Mouse (Mus musculus): ENCODE measurements around the gene Acss3. TPM values are rescaled to one million over a fixed set of nuclear protein-coding genes. Genes with fewer than 3 reads are reported as not detected.
A peak's percentile ranks its signal among the peaks of the same experiment; 100 is the strongest.

The Acss3 gene
- polyA plus RNA-seq (2015; fragmentation: Nextera tagmentation; extraction: Ambion mirVana): 0.80 and 0.84 TPM in 2 replicates

DNA sequence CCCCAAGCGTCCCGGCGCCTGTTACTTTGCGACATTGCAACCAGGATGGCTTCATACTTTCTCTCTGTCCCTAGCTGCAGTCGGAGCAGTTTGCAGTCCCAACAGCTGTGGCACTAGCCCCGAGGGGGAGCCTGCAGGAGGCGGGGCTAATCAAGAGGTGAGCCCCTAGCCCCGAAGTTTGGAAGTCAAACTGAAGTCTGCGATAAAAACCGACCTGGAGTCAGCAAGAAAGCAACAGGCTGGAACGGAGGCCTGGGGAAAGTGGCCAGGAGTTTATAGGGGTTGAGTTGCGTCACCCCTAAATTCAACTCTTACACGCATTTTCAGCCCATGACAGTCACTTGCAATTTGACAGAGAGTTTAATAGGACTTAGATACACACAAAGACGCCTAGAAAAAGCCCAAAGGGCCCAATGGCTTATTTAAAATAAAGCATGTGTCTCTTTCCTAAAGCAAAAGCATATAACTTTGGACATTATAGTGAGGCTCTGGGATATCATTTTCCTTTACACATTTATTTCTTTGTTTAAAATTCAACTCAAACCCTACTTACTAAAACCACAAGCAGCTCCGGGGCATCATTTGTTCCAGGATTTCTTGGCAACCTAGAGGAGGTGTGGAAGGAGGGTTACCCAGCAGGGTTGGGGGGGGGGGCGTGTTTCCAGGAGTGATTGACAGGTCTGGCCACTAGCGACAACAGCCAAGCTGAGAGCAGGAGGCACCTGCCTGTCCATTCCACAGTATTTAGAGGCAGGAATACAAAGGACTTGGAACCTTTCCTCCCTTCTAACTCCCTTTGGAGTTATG is at the start of gene Acss3:
Gene Acss3, minus strand, starts transcription at position 140 of the 807 bp plus-strand sequence.
- peak; percentile 91 for ATAC-seq (ENCODE audit: low read depth)

DNA sequence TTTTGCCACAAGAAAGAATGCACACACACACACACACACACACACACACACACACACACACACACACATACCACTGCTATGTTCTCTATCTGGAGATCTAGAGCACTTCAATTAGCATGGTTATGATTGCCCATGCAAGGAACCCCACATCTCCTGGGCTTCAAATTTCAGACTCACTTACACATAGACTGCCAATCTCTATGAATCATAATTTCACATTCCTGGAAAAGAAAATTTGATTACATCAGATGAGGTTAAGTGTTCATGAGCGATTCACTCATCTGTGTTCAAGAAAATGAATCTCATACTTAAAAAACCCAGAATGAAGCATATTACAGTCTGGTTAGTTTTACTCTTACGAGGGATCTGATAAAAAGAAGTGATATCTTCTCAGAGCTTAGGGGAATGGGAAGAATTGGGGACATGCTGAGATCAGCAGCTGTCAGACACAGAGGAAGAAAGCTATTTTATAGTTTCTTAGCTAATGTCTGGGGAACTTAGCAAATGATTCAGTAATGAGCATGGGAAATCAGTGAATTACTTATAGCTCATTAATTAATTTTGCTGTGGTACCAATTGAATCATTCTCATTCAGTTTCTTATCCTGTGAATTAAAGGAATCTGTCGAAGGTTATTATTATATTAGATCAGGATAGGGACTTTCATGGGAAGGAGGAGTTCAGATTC is 48.7 kb upstream of the Acss3 start:
- no peak overlapping the region for H3K9ac ChIP-seq
- no peak for ATAC-seq (ENCODE audit: low read depth)
- no peak overlapping the region for H3K4me2 ChIP-seq
- no peaks in the 10 kb centered on the region for H3K27me3 ChIP-seq
- no peaks in the 10 kb centered on the region for H3K36me3 ChIP-seq
- H3K4me1 ChIP-seq (replicated peaks): 0 out of 2 replicates have a peak, but pooled peaks cover 3% of the 10 kb centered on the region
- WGBS: 70% methylated on average over 3 of the region's 3 CpGs
- H3K9me3 ChIP-seq: no peaks in the 10 kb centered on the region
- H3K4me3 ChIP-seq: no peak overlapping the region
- no peak overlapping the region for H3K27ac ChIP-seq (replicated peaks)

More for the DNA sequence above, at the start of gene Acss3:
- no peaks in the 10 kb centered on the region for H3K27me3 ChIP-seq
- H3K9ac ChIP-seq: peak within 1 kb of the TSS; percentile 64
- no peak within 1 kb of the TSS for H3K27ac ChIP-seq (replicated peaks)
- WGBS: 2% methylated on average over 17 of the region's 17 CpGs
- H3K4me3 ChIP-seq: peak within 1 kb of the TSS; percentile 39
- H3K36me3 ChIP-seq: no peaks in the 10 kb centered on the region
- no peaks in the 10 kb centered on the region for H3K9me3 ChIP-seq
- peaks cover 14% of the 10 kb centered on the region for H3K4me1 ChIP-seq (replicated peaks)
- peak within 1 kb of the TSS; percentile 55 for H3K4me2 ChIP-seq

DNA sequence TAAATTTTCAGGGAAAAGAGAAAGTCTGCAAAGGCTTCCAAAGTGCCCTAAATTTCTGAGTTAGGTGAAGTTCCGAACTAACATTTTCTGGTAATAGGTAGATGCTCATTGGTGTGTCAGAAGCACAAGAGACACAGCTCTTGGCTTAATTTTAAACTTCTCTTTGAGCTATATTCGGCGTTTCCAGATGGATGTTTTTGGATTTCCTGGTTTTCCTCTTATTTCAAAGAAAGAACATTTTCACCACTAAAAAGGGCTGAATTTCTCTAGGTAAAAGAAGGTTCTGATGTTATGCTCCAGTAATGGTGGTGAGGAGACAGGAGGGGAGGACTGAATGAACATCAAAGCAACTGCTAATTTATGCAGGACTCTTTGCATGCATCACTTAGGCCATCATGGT is 43.0 kb upstream of the Acss3 start:
- no peak overlapping the region for H3K4me2 ChIP-seq
- H3K27me3 ChIP-seq: no peaks in the 10 kb centered on the region
- H3K9me3 ChIP-seq: no peaks in the 10 kb centered on the region
- H3K36me3 ChIP-seq: no peaks in the 10 kb centered on the region
- WGBS: 93% methylated on average over 3 of the region's 3 CpGs
- no peak overlapping the region for H3K9ac ChIP-seq
- no peak overlapping the region for H3K4me3 ChIP-seq
- H3K27ac ChIP-seq (replicated peaks): no peak overlapping the region
- H3K4me1 ChIP-seq (replicated peaks): peaks cover 3% of the 10 kb centered on the region; the same call in 1 of the 2 replicates
- no peak for ATAC-seq (ENCODE audit: low read depth)

DNA sequence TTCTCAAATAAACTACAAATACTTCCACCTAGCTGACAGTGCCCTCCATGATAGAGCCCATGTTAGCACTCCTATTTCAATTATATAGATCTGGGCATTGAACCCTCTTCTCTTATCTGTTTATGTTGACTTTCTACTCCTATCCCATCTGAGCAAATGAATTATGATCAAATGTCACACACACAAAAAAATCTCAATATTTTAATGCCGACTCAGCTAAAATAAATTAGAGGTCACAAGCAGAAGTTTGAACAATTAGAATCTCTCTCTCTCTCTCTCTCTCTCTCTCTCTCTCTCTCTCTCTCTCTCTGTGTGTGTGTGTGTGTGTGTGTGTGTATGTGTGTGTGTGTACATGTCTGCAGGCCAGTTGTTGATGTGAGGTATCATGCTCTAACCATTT is 25.3 kb upstream of the Acss3 start:
- Histone ChIP-seq H3K4me2 (no peak overlapping the region), H3K27me3 (no peaks in the 10 kb centered on the region), H3K9me3 (no peaks in the 10 kb centered on the region), H3K4me1 (replicated peaks) (no peaks in the 10 kb centered on the region), H3K9ac (no peak overlapping the region), H3K4me3 (no peak overlapping the region), H3K36me3 (no peaks in the 10 kb centered on the region), H3K27ac (replicated peaks) (no peak overlapping the region)
- no peak for ATAC-seq (ENCODE audit: low read depth)
- WGBS: 88% methylated on average over 1 of the region's 1 CpGs

DNA sequence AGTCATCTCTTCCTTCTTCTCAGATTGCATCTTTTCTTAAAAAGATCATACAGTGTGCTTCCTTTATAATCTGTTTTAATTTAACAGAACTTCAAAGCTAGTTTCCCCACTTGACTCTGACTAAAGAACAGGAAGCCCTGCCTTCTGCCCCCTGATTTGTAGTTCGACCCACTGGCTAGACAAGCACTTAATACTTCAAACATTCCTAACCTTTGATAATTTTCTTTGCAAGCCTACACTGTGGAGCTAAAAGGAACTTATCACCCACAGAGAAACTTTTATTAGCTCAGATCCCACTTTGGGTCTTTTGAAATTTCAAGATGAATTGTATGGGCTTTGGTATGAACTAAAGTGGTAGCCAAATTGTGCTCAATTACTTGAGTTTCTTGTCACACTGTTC is 20.5 kb upstream of the Acss3 start:
- Histone ChIP-seq H3K27ac (replicated peaks) (no peak overlapping the region), H3K4me2 (no peak overlapping the region), H3K4me3 (no peak overlapping the region), H3K27me3 (no peaks in the 10 kb centered on the region), H3K36me3 (no peaks in the 10 kb centered on the region), H3K9ac (no peak overlapping the region), H3K4me1 (replicated peaks) (no peaks in the 10 kb centered on the region), H3K9me3 (no peaks in the 10 kb centered on the region)
- 69% methylated on average over 1 of the region's 1 CpGs for WGBS
- no peak for ATAC-seq (ENCODE audit: low read depth)

DNA sequence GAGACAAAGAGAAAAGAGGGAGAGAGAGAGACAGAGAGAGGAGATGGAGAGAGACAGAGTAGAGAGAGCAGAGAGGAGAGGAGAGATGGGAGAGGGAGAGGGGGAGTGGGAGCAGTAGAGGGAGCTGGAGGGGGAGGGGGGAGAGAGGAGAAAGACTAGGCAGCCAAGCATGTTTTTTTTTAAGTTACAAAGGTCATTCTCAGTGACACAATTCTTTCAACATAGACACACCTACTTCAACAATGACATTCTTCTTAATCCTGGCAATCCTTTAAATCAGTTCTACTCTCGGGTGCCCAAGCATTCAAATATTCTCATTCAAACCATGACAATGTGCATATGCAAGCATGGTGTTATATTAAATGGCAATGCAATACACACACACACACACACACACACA is 19.4 kb upstream of the Acss3 start:
- Histone ChIP-seq H3K4me1 (replicated peaks) (no peaks in the 10 kb centered on the region), H3K9ac (no peak overlapping the region), H3K4me2 (no peak overlapping the region), H3K9me3 (no peaks in the 10 kb centered on the region), H3K27me3 (no peaks in the 10 kb centered on the region), H3K36me3 (no peaks in the 10 kb centered on the region), H3K27ac (replicated peaks) (no peak overlapping the region), H3K4me3 (no peak overlapping the region)
- 76% methylated on average over 1 of the region's 1 CpGs for WGBS
- no peak for ATAC-seq (ENCODE audit: low read depth)

DNA sequence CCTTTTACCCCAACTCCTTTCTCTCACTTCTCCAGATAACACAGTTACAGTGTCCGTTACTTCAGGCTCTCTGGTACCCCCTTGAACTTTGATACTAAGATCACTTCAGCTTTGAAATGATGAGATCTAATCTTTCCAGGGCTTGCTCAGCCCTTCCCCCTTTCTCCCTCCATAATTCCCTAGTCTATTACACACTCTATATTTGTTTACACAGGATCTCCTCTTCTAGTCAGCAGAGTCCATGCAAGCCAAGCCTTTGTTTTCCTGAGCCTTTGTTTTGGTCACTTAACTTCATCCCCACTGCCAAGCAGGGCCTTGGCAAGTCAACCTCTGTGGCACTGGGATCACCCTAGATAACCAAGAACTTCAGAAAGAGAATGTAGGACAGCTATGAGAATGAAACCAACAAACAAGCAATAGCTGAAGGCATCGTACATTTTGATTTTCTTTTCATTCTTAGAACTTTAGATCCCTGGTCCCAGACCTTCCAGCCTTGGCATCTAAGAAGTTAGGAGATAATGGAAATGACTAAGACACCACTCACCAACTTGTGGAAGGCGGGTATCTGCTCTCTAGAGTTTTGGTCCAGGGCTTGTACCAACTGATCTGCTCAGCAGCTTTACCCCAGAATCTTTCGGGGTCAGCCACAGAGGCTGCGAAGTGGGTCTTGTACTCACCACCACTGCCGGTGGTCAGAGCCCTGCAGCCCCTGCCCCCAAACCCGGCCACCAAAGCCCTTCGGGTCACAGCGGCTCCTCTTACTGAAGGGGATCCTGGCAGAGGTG is 532 bp downstream of the Acss3 start:
- no peaks in the 10 kb centered on the region for H3K36me3 ChIP-seq
- H3K9me3 ChIP-seq: no peaks in the 10 kb centered on the region
- peak overlapping the region; percentile 39 for H3K4me3 ChIP-seq
- peak overlapping the region; percentile 55 for H3K4me2 ChIP-seq
- ATAC-seq (ENCODE audit: low read depth): peak; percentile 8; the same call in 1 of the 2 replicates
- no peak overlapping the region for H3K27ac ChIP-seq (replicated peaks)
- H3K4me1 ChIP-seq (replicated peaks): peaks cover 14% of the 10 kb centered on the region
- 14% methylated on average over 9 of the region's 9 CpGs for WGBS
- peak overlapping the region; percentile 64 for H3K9ac ChIP-seq
- H3K27me3 ChIP-seq: no peaks in the 10 kb centered on the region

DNA sequence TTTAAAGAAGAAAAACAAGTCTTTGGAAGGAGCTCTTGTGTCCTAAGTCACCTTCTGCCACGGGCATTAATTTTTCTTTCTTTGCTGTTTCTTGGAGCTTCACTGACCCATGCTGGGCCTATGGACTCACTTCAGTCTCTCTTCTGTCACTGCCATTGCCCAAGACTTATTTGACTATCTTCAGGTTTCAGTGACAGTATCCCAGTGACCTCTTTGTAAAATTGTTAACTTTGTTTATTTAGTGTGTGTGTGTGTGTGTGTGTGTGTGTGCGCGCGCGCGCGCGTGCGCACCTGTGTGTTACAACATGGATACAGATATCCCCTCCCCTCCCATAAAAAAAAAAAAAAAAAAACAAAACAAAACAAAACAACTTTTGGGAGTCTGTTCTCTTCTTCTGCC is 2.2 kb downstream of the Acss3 start:
- Histone ChIP-seq H3K27me3 (no peaks in the 10 kb centered on the region), H3K9me3 (no peaks in the 10 kb centered on the region), H3K4me3 (no peak overlapping the region), H3K4me2 (no peak overlapping the region), H3K4me1 (replicated peaks) (peaks cover 15% of the 10 kb centered on the region), H3K36me3 (no peaks in the 10 kb centered on the region), H3K27ac (replicated peaks) (no peak overlapping the region), H3K9ac (no peak overlapping the region)
- 96% methylated on average over 9 of the region's 9 CpGs for WGBS
- no peak for ATAC-seq (ENCODE audit: low read depth)

DNA sequence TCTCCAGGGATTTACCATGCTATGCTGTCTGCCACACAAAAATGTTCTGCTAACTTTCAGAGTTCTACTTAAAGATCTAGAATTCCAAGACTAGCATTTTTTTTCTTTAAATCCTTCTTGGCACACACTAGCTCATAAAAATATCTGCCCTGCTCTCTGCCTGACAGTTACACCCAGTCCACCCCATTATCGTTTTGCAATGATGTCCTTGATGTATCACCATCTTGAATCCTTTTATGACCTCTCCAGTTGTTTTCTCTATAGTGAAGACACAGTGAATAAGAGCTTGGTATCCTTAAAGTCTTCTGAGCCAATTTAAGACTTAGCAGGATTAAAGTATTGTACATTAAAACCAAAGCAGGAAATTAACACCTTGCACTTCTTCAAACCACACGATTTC is 4.3 kb downstream of the Acss3 start:
- ATAC-seq (ENCODE audit: low read depth): no peak
- 79% methylated on average over 2 of the region's 2 CpGs for WGBS

DNA sequence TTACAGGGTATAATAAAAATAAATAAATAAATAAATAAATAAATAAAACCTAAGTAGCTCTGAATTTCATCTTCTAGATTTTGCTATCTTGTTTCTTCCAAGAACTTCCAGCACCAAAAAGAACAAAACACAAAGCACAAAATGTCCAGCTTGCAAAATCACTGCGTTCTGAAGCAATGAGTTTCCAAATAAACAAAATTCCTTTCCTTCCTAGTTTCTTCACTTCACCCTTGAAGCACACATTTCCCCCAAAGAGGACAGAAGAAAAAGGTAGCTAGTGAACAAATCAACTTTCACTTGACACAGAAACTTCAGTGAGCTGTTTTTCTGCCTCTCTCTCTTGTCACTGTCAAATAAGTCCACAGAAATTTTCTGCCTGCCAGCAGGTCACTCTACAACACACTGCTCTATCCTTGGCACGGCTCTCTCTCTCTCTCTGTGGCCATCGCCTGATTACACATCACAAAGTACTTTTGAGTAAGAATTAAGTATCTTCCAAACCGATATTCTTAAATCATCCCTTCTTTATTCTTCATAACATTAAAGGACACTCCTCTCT is 6.7 kb downstream of the Acss3 start:
- Histone ChIP-seq H3K4me3 (no peak overlapping the region), H3K27ac (replicated peaks) (no peak overlapping the region), H3K4me2 (no peak overlapping the region), H3K36me3 (no peaks in the 10 kb centered on the region), H3K4me1 (replicated peaks) (peaks cover 5% of the 10 kb centered on the region), H3K9me3 (no peaks in the 10 kb centered on the region), H3K27me3 (no peaks in the 10 kb centered on the region), H3K9ac (no peak overlapping the region)
- ATAC-seq (ENCODE audit: low read depth): no peak
- 81% methylated on average over 4 of the region's 4 CpGs for WGBS

More for the DNA sequence above, 4.3 kb downstream of the Acss3 start:
- Histone ChIP-seq H3K36me3 (no peaks in the 10 kb centered on the region), H3K27me3 (no peaks in the 10 kb centered on the region), H3K4me3 (no peak overlapping the region), H3K4me1 (replicated peaks) (peaks cover 19% of the 10 kb centered on the region), H3K9ac (no peak overlapping the region), H3K4me2 (no peak overlapping the region), H3K27ac (replicated peaks) (no peak overlapping the region), H3K9me3 (no peaks in the 10 kb centered on the region)

DNA sequence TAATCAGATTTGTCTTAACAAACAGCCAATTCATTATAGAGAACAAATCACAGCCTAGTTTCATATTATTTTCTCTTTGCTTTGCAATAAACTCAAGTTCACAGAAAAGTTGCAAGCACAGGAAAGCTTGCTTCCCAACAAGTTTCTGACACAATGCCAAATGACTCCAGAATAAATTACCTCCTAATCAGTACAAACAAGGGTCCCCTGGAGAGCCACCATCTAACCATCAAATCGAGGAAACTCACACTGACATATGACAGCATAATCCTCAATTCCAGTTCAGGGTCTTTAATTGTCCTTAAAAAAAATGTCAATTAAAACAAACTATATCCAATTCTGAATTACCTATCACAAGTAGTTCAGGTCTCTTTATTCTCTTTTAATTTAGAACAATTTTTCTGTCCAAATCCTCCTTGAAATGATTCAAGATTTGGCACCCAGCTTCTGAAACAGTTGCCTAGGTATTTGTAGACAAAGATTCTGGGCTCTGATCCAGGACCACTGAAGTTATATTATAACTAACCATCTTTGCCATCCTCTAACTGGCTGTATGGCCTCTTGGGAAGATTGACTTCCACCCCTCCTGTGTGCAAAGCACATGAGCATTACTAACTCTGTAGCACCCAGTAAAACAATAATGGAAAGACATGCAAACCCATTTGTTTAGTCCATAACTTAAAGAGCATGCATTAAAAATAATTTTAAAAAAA is 7.4 kb downstream of the Acss3 start:
- WGBS: 21% methylated on average over 1 of the region's 1 CpGs
- no peak overlapping the region for H3K27ac ChIP-seq (replicated peaks)
- no peak for ATAC-seq (ENCODE audit: low read depth)

More for the DNA sequence above, 7.4 kb downstream of the Acss3 start:
- Histone ChIP-seq H3K9ac (no peak overlapping the region), H3K27me3 (no peaks in the 10 kb centered on the region), H3K4me2 (no peak overlapping the region), H3K4me3 (no peak overlapping the region), H3K36me3 (no peaks in the 10 kb centered on the region), H3K9me3 (no peaks in the 10 kb centered on the region), H3K4me1 (replicated peaks) (peaks cover 5% of the 10 kb centered on the region)

Measured in neural tube, embryonic 13.5 days (tissue).